8 mouse cellular contexts compared by ENCODE assay signal in genomic region chr15:85612660-85613357, GRCm38 (mm10). TPM values are rescaled to one million over a fixed set of nuclear protein-coding genes. Genes with fewer than 3 reads are reported as not detected.
DNase-seq lines count a peak whose midpoint lies in the region; ATAC-seq lines count a peak whose summit lies in the region.

No protein-coding gene starts in this region.

- ATAC-seq in forebrain, embryonic 12.5 days (ENCODE audit: low FRiP score) = no peak
- no peak for ATAC-seq in forebrain, embryonic 11.5 days (replicated peaks; ENCODE audit: low FRiP score)
- no peak; the same call in 1 of the 2 replicates for ATAC-seq in neural tube, embryonic 14.5 days (ENCODE audit: low read depth)
- ATAC-seq in granulocyte monocyte progenitor cell, adult 5-6 weeks (replicated peaks; ENCODE audit: poor library complexity, severe bottlenecking) = no peak

- peaks cover 28% of the 10 kb centered on the region for H3K4me1 ChIP-seq in forebrain, embryonic 12.5 days
- 0 out of 2 replicates have a peak, but pooled peaks cover 2% of the 10 kb centered on the region for H3K4me1 ChIP-seq in forebrain, embryonic 11.5 days (replicated peaks; ENCODE audit: control insufficient read depth, insufficient read depth, low read length)
- H3K4me1 ChIP-seq in neural tube, embryonic 14.5 days (ENCODE audit: control insufficient read depth, insufficient read depth, low read length) = peaks cover 18% of the 10 kb centered on the region; the same call in 1 of the 2 replicates

- no peak for DNase-seq in forebrain, embryonic 11.5 days (ENCODE audit: low spot score)
- DNase-seq in urinary bladder, postnatal 14 days (ENCODE audit: low spot score) = peak; percentile 60
- DNase-seq in urinary bladder, postnatal 10 days (ENCODE audit: low spot score) = no peak
- DNase-seq in heart, adult 8-10 months (ENCODE audit: low spot score) = peak; percentile 60
- DNase-seq in layer of hippocampus, postnatal 10 days (ENCODE audit: low spot score in 2 of 2) = peak; percentile 69 to 76

- peaks cover 47% of the 10 kb centered on the region for H3K27me3 ChIP-seq in forebrain, embryonic 12.5 days
- H3K27me3 ChIP-seq in forebrain, embryonic 11.5 days (ENCODE audit: control insufficient read depth, insufficient read depth, low read length) = peaks cover 18% of the 10 kb centered on the region
- H3K27me3 ChIP-seq in neural tube, embryonic 14.5 days (ENCODE audit: control insufficient read depth, insufficient read depth, low read length) = 0 out of 2 replicates have a peak, but pooled peaks cover 3% of the 10 kb centered on the region

- WGBS in forebrain, embryonic 12.5 days = 73% methylated on average over 8 of the region's 8 CpGs
- 70% methylated on average over 8 of the region's 8 CpGs for WGBS in forebrain, embryonic 11.5 days
- 76% methylated on average over 8 of the region's 8 CpGs for WGBS in neural tube, embryonic 14.5 days

- no peak overlapping the region for H3K4me2 ChIP-seq in forebrain, embryonic 12.5 days
- no peak overlapping the region for H3K4me2 ChIP-seq in forebrain, embryonic 11.5 days (ENCODE audit: low read depth, low read length, severe bottlenecking)
- H3K4me2 ChIP-seq in neural tube, embryonic 14.5 days (ENCODE audit: low read depth, low read length) = no peak overlapping the region

- no peak overlapping the region for H3K4me3 ChIP-seq in forebrain, embryonic 12.5 days (replicated peaks)
- H3K4me3 ChIP-seq in forebrain, embryonic 11.5 days (ENCODE audit: low read depth, low read length) = no peak overlapping the region
- H3K4me3 ChIP-seq in neural tube, embryonic 14.5 days (ENCODE audit: low read depth, low read length) = no peak overlapping the region

- H3K36me3 ChIP-seq in forebrain, embryonic 12.5 days (replicated peaks) = no peaks in the 10 kb centered on the region
- no peaks in the 10 kb centered on the region for H3K36me3 ChIP-seq in forebrain, embryonic 11.5 days (ENCODE audit: control insufficient read depth, insufficient read depth, low read length)
- no peaks in the 10 kb centered on the region for H3K36me3 ChIP-seq in neural tube, embryonic 14.5 days (ENCODE audit: control insufficient read depth, insufficient read depth, low read length)

- H3K9ac ChIP-seq in forebrain, embryonic 12.5 days = no peak overlapping the region
- no peak overlapping the region for H3K9ac ChIP-seq in forebrain, embryonic 11.5 days (ENCODE audit: low read length)
- no peak overlapping the region for H3K9ac ChIP-seq in neural tube, embryonic 14.5 days (replicated peaks; ENCODE audit: low read depth, low read length)

- H3K27ac ChIP-seq in forebrain, embryonic 12.5 days = peak overlapping the region; percentile 57; the same call in 1 of the 2 replicates
- H3K27ac ChIP-seq in forebrain, embryonic 11.5 days (ENCODE audit: low read depth, low read length) = no peak overlapping the region
- peak overlapping the region; percentile 86 for H3K27ac ChIP-seq in neural tube, embryonic 14.5 days (ENCODE audit: low read depth, low read length)

- no peaks in the 10 kb centered on the region for H3K9me3 ChIP-seq in forebrain, embryonic 12.5 days
- H3K9me3 ChIP-seq in forebrain, embryonic 11.5 days (ENCODE audit: control insufficient read depth, low read length) = peaks cover 2% of the 10 kb centered on the region; the same call in 1 of the 2 replicates
- H3K9me3 ChIP-seq in neural tube, embryonic 14.5 days (ENCODE audit: control insufficient read depth, low read length) = no peaks in the 10 kb centered on the region

RNA-seq across cellular contexts. Expression of gene Wnt7b, which starts 30.5 kb away (rescaled TPM):
- 111 and 130 TPM in 2 replicates for polyA plus RNA-seq in forebrain, embryonic 12.5 days (2016; fragmentation: Nextera tagmentation; extraction: Ambion mirVana)
- 146 and 153 TPM in 2 replicates for polyA plus RNA-seq in forebrain, embryonic 11.5 days (2014; fragmentation: Nextera tagmentation; extraction: Ambion mirVana)
- total RNA-seq in heart, adult 8-10 months (2022) = under 1 TPM in 3 of 4 experiments, not detected in 1; 0.06 to 0.19 (median 0.14) TPM
- total RNA-seq in layer of hippocampus, postnatal 10 days (2021) = 10 to 100 TPM; 47.3 to 47.8 TPM
- 17.3 and 25.0 TPM in 2 replicates for polyA plus RNA-seq in neural tube, embryonic 14.5 days (2014; fragmentation: Nextera tagmentation; extraction: Ambion mirVana)
- not detected in 2 replicates for total RNA-seq in granulocyte monocyte progenitor cell, adult 5-6 weeks (2014; fragmentation: Nextera tagmentation)
- total RNA-seq in granulocyte monocyte progenitor cell, adult 5-6 weeks (2017) = not detected in 2 replicates

Comparison
In these comparisons a context has a peak if more than half of its experiments do, and no peak if none do; other contexts are left out.
1. DNase-seq: peak in urinary bladder, postnatal 14 days (single experiment), heart, adult 8-10 months (single experiment) and layer of hippocampus, postnatal 10 days (2 of 2); none in forebrain, embryonic 11.5 days (single experiment) and urinary bladder, postnatal 10 days (single experiment).
2. RNA of gene Wnt7b, which starts 30.5 kb away (total RNA-seq): 47.3 to 47.8 TPM in layer of hippocampus, postnatal 10 days; 0.06 to 0.19 TPM in heart, adult 8-10 months and not detected in granulocyte monocyte progenitor cell, adult 5-6 weeks; every median in the first group is over 10 times any median in the second.